Mouse (Mus musculus) heart, postnatal 0 days (tissue): ENCODE measurements around the gene Plrg1.
A peak's percentile ranks its signal among the peaks of the same experiment; 100 is the strongest.

Experiments
- CTCF ChIP-seq: IDR thresholded peaks from 2 replicates; pipeline ENCODE4 v1.5.1; 2016; ENCODE audit warnings: antibody characterized with exemption, control low read depth, low read depth
- EP300 ChIP-seq: IDR thresholded peaks from 2 replicates; pipeline ENCODE4 v1.6.1; 2016; ENCODE audit warnings: antibody characterized with exemption, low read depth

DNA sequence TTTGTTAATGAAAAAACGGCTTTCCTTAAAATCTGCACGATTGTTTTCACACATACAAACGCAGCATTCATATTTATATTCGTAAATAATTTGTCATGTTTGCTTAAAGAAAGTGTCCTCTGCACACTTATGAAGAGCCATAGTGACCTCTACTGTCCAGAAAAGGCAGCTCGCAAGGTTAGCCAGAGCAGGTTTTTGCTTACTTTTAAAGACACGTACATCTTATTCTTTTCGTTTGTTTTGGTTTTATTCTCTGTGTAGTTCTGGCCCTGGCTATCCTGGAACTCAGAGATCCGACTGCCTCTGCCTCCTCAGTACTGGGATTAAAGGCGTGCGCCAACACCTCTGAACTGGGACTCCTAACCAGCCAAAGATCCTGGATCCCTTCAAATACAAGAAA, 1.6 kb upstream of the Plrg1 start:
- TF ChIP-seq CTCF: peak; percentile 69
- no peak for TF ChIP-seq EP300
